Mouse (Mus musculus): ENCODE measurements around the gene Sds.

- TF ChIP-seq CTCF (conservative IDR thresholded peaks at IDR 0.05; ENCODE audit: insufficient read depth, insufficient read length, low read depth, low read length) (no peak), POLR2A (IDR thresholded peaks at IDR 0.05; ENCODE audit: low read depth, low read length) (no peak)
Observed at GRCm38 (mm10) chr5:120495064-120495702, 18.9 kb downstream of the Sds start.
